Mouse (Mus musculus) heart, postnatal 0 days (tissue): ENCODE results near the gene Alox5ap. TPM values are rescaled to one million over a fixed set of nuclear protein-coding genes. Genes with fewer than 3 reads are reported as not detected.

Experiments used
- ATAC-seq: fragments of 200-750 bp; cut with Nextera tagmentation; 2 replicates; pipeline ENCODE4 v1.8.0; 2017; ENCODE audit warnings: low read depth, moderate number of reproducible peaks, moderate library complexity; ENCODE audit not compliant: insufficient read depth
- DNase-seq: peaks from one replicate; pipeline ENCODE4 v3.0.0-alpha.2; 2016; ENCODE audit warnings: low spot score
- H3K27ac ChIP-seq: fragments of 300-500 bp; sonication (generic); 2 replicates; pipeline ENCODE4 v1.5.1; 2014; ENCODE audit warnings: low read depth, mild to moderate bottlenecking
- H3K27me3 ChIP-seq: fragments of 300-500 bp; sonication (generic); 2 replicates; pipeline ENCODE4 v1.6.1; 2014; ENCODE audit warnings: low read length, mixed read lengths; ENCODE audit not compliant: control insufficient read depth, insufficient read depth
- H3K36me3 ChIP-seq: fragments of 300-500 bp; sonication (generic); replicated peaks from 2 replicates; pipeline ENCODE4 v1.6.1; 2014; ENCODE audit warnings: low read length, mixed read lengths; ENCODE audit not compliant: control insufficient read depth, insufficient read depth
- H3K4me1 ChIP-seq: fragments of 300-500 bp; sonication (generic); 2 replicates; pipeline ENCODE4 v1.6.1; 2014; ENCODE audit warnings: antibody characterized with exemption; ENCODE audit not compliant: control insufficient read depth, insufficient read depth
- H3K4me2 ChIP-seq: fragments of 300-500 bp; sonication (generic); 2 replicates; pipeline ENCODE4 v1.6.1; 2014; ENCODE audit warnings: low read depth, mild to moderate bottlenecking, low read length, moderate library complexity
- H3K4me3 ChIP-seq: fragments of 300-500 bp; sonication (generic); 2 replicates; pipeline ENCODE4 v1.5.1; 2014; ENCODE audit warnings: low read depth, low read length
- H3K9ac ChIP-seq: fragments of 300-500 bp; sonication (generic); replicated peaks from 2 replicates; pipeline ENCODE4 v1.6.1; 2014; ENCODE audit warnings: low read depth, low read length, mixed read lengths
- H3K9me3 ChIP-seq: fragments of 300-500 bp; sonication (generic); replicated peaks from 2 replicates; pipeline ENCODE4 v1.6.1; 2016; ENCODE audit warnings: low read length; ENCODE audit not compliant: control insufficient read depth
- CTCF ChIP-seq: IDR thresholded peaks from 2 replicates; pipeline ENCODE4 v1.5.1; 2016; ENCODE audit warnings: antibody characterized with exemption, control low read depth, low read depth
- EP300 ChIP-seq: IDR thresholded peaks from 2 replicates; pipeline ENCODE4 v1.6.1; 2016; ENCODE audit warnings: antibody characterized with exemption, low read depth
- WGBS: fragments of 180-500 bp; shearing (Covaris S2); extraction: QIAGEN DNeasy Blood & Tissue Kit; methylation state at CpG from one replicate; pipeline ENCODE4 v1.1.7; 2014; 5-methylcytosine and 5-hydroxymethylcytosine counted together
- polyA plus RNA-seq: library from polyadenylated mRNA; unstranded; fragments of >200 nt; fragmentation: Nextera tagmentation; extraction: Ambion mirVana; gene quantifications from 2 replicates; pipeline ENCODE4 v1.2.1, GENCODE M21; 2015
- total RNA-seq: library from RNA; depleted of rRNA; stranded (reverse); fragments of >200 nt; gene quantifications from 2 replicates; pipeline ENCODE4 v1.2.3, GENCODE M21; 2014; ENCODE audit warnings: low replicate concordance

The Alox5ap gene
- total and polyA plus RNA-seq, 2 experiments from 2014 or later, result 5.2 to 9.2 TPM

DNA sequence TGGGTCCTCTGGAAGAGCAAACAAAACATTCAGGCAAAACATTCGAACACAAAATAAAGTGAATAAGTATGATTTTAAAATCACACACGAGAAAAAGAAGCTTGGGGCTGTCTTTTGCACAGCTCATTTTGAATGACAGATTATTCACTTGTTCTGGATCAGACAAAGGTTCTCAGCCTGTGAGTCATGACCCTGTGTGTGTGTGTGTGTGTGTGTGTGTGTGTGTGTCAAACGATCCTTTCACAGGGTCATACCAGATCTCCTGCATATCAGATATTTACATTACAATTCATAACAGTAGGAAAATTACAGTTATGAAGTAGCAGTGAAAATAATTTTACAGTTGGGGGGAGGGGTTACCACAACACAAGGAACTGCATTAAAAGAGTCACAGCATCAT, 12.3 kb upstream of the Alox5ap start:
- H3K4me1 ChIP-seq, result no peaks in the 10 kb centered on the region
- no peaks in the 10 kb centered on the region for H3K9me3 ChIP-seq
- DNase-seq (no peak), ATAC-seq (no peak)
- no peak overlapping the region for H3K9ac ChIP-seq
- no peak overlapping the region for H3K4me2 ChIP-seq
- H3K4me3 ChIP-seq, result no peak overlapping the region
- TF ChIP-seq CTCF, result no peak
- TF ChIP-seq EP300, result no peak
- 69% methylated on average over 3 of the region's 3 CpGs for WGBS
- no peaks in the 10 kb centered on the region for H3K36me3 ChIP-seq
- H3K27ac ChIP-seq, result no peak overlapping the region
- no peaks in the 10 kb centered on the region for H3K27me3 ChIP-seq

DNA sequence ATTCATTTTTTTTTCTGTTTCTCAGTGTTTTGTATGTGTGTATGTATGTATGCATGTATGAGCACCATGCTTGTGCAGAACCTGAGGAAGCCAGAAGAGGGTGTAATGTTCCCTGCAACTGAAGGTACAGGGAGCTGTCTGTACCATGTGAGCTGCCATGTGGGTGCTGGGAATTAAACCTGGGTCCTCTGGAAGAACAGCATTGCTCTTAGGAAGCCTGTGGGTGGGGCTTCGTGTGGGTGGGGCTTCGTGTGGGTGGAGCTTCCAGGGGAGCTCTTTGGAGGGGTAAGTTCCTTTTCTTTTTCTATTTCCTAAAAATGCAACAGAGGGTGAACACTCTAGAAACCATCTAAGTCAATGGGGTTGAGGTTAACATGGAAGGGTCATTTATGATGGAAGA, 11.1 kb upstream of the Alox5ap start:
- Histone ChIP-seq H3K4me2 (no peak overlapping the region), H3K27me3 (no peaks in the 10 kb centered on the region), H3K9me3 (no peaks in the 10 kb centered on the region), H3K4me1 (no peaks in the 10 kb centered on the region), H3K36me3 (no peaks in the 10 kb centered on the region), H3K9ac (no peak overlapping the region), H3K27ac (no peak overlapping the region), H3K4me3 (no peak overlapping the region)
- TF ChIP-seq CTCF (no peak), EP300 (no peak)
- WGBS, result 64% methylated on average over 2 of the region's 2 CpGs
- DNase-seq, result no peak
- no peak for ATAC-seq

DNA sequence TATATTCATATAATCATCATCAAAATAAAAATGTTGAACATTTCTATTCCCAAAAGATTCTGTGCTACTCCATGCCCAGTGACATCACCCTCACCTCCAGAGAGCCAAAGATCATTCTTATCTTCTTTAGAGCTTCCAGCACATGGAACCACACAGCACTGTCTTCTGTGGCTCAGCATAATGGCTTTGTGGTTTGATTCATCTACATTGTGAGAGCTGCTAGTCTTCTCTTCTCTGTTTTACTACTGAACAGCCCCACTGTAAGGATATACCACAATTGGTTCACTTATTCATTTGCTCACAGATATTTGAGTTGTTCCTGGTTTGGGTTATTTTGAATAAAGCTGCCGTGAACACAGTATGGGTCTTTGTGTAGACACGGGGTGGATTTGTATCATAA, 9.0 kb upstream of the Alox5ap start:
- no peaks in the 10 kb centered on the region for H3K9me3 ChIP-seq
- DNase-seq (no peak), ATAC-seq (no peak)
- no peaks in the 10 kb centered on the region for H3K27me3 ChIP-seq
- H3K9ac ChIP-seq, result no peak overlapping the region
- no peaks in the 10 kb centered on the region for H3K36me3 ChIP-seq
- H3K4me2 ChIP-seq, result no peak overlapping the region
- TF ChIP-seq CTCF (no peak), EP300 (no peak)
- 88% methylated on average over 2 of the region's 2 CpGs for WGBS
- no peak overlapping the region for H3K4me3 ChIP-seq
- H3K4me1 ChIP-seq, result no peaks in the 10 kb centered on the region
- H3K27ac ChIP-seq, result no peak overlapping the region

DNA sequence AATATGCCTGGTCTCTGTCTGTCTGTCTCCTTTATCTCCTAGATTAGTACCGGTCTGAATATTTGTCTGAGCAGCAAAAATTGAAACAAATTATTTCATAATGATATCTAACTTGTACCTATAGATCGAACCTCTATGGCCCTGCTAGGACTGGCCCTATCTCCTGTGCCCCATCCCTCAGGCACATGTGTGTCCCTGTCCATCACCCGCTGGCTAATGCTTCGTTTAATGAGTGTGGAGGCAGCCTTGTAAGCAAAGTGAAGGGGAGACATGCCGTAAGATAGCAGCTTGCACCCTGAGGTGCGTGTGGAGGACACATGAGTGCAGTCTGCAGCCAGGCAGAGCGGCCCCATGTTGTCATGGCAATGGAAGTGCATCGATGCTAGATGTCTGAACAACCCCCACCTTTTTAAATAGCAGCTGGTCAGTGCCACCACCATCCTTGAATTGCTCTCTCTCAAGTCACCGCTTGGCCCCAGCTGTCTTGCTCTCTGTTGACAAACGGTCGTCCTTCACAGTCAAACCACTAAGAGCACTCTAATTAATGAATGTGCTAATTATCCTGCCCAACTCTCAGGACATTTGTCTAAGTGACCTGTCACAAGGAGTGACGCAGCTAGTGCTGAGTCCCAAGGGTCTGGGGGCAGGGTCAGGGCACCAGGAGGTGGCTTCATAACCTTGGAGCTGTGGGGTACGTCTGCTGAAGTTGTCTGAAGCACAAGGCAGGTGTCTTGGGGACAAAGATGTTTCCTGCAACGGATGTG, 6.9 kb upstream of the Alox5ap start:
- DNase-seq, result no peak
- Histone ChIP-seq H3K4me3 (no peak overlapping the region), H3K4me2 (no peak overlapping the region), H3K27me3 (no peaks in the 10 kb centered on the region), H3K4me1 (no peaks in the 10 kb centered on the region), H3K9me3 (no peaks in the 10 kb centered on the region), H3K36me3 (no peaks in the 10 kb centered on the region), H3K9ac (no peak overlapping the region), H3K27ac (no peak overlapping the region)
- WGBS, result 52% methylated on average over 14 of the region's 14 CpGs
- no peak for ATAC-seq
- no peak for TF ChIP-seq CTCF
- TF ChIP-seq EP300, result no peak

DNA sequence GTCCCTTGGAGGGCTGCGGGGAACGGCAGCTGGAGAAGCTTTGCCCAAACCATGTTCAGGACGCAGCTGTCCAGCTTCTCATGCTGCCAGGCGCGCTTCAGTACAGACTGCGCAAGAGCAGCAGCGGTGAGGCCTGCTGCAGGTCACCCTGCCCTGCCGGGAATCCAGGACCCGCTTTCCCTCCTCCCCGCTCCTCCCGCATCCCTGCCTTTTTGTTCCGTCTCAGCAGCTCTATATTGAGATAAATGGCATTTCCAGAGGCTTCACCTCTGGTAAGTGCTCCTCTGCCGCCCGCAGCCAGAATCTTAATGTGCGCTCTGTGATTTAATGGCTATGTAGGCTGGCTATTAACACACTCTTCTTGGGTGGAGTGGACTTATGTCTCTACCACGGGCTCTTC, 5.5 kb upstream of the Alox5ap start:
- no peaks in the 10 kb centered on the region for H3K36me3 ChIP-seq
- no peak overlapping the region for H3K4me3 ChIP-seq
- H3K9ac ChIP-seq, result no peak overlapping the region
- TF ChIP-seq EP300, result no peak
- no peak for TF ChIP-seq CTCF
- H3K27ac ChIP-seq, result no peak overlapping the region
- 36% methylated on average over 16 of the region's 16 CpGs for WGBS
- H3K27me3 ChIP-seq, result no peaks in the 10 kb centered on the region
- no peaks in the 10 kb centered on the region for H3K9me3 ChIP-seq
- no peak; the same call in 1 of the 2 replicates for ATAC-seq
- H3K4me1 ChIP-seq, result no peaks in the 10 kb centered on the region
- no peak overlapping the region for H3K4me2 ChIP-seq
- DNase-seq, result no peak

DNA sequence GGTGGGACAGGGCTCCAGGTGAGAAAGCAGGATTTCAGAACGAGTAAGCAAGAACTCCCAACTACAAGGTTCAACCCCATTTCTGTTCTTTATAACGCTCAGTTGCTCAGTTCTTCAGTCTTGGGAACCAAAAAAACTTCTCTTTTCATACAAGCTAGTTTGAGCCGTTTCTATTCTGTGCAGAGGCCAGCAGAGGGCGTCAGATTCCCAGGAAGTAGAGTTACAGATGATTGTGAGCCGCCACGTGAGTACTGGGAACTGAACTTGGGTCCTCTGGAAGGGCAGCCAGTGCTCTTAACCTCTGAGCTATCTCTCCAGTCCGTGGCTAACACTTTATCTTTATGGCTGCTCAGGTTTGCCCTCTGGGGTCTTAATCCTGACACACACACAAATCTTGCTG, 3.1 kb upstream of the Alox5ap start:
- 76% methylated on average over 7 of the region's 7 CpGs for WGBS
- Histone ChIP-seq H3K4me1 (no peaks in the 10 kb centered on the region), H3K27ac (no peak overlapping the region), H3K27me3 (no peaks in the 10 kb centered on the region), H3K9ac (no peak overlapping the region), H3K36me3 (no peaks in the 10 kb centered on the region), H3K4me2 (no peak overlapping the region), H3K4me3 (no peak overlapping the region), H3K9me3 (no peaks in the 10 kb centered on the region)
- ATAC-seq (no peak), DNase-seq (no peak)
- TF ChIP-seq EP300 (no peak), CTCF (no peak)
